Mouse (Mus musculus) heart, embryonic 11.5 days (tissue): ENCODE results near the gene Stub1. TPM values are rescaled to one million over a fixed set of nuclear protein-coding genes. Genes with fewer than 3 reads are reported as not detected.
A peak's percentile ranks its signal among the peaks of the same experiment; 100 is the strongest.

Experiments used
- ATAC-seq: fragments of 200-750 bp; cut with Nextera tagmentation; replicated peaks from 2 replicates; pipeline ENCODE4 v1.8.0; 2017; ENCODE audit warnings: moderate library complexity; ENCODE audit not compliant: insufficient number of reproducible peaks, low FRiP score, low TSS enrichment
- H3K27ac ChIP-seq: fragments of 300-500 bp; sonication (generic); 2 replicates; pipeline ENCODE4 v1.5.1; 2014; ENCODE audit warnings: mild to moderate bottlenecking, low read depth, low read length
- H3K27me3 ChIP-seq: fragments of 300-500 bp; sonication (generic); 2 replicates; pipeline ENCODE4 v1.6.1; 2014; ENCODE audit warnings: mild to moderate bottlenecking, low read length, mixed read lengths; ENCODE audit not compliant: control insufficient read depth, insufficient read depth
- H3K36me3 ChIP-seq: fragments of 300-500 bp; sonication (generic); 2 replicates; pipeline ENCODE4 v1.6.1; 2014; ENCODE audit warnings: mild to moderate bottlenecking, low read length, moderate library complexity, mixed read lengths; ENCODE audit not compliant: control insufficient read depth, insufficient read depth
- H3K4me1 ChIP-seq: fragments of 300-500 bp; sonication (generic); 2 replicates; pipeline ENCODE4 v1.6.1; 2014; ENCODE audit warnings: low read length; ENCODE audit not compliant: control insufficient read depth, insufficient read depth
- H3K4me2 ChIP-seq: fragments of 300-500 bp; sonication (generic); 2 replicates; pipeline ENCODE4 v1.6.1; 2014; ENCODE audit warnings: mild to moderate bottlenecking, moderate library complexity
- H3K4me3 ChIP-seq: fragments of 300-500 bp; sonication (generic); 2 replicates; pipeline ENCODE4 v1.5.1; 2014; ENCODE audit warnings: low read depth, low read length
- H3K9ac ChIP-seq: fragments of 300-500 bp; sonication (generic); 2 replicates; pipeline ENCODE4 v1.6.1; 2014; ENCODE audit warnings: mild to moderate bottlenecking, low read depth, low read length, moderate library complexity
- H3K9me3 ChIP-seq: fragments of 300-500 bp; sonication (generic); replicated peaks from 2 replicates; pipeline ENCODE4 v1.6.1; 2016; ENCODE audit warnings: low read length; ENCODE audit not compliant: control insufficient read depth
- WGBS: fragments of 180-500 bp; shearing (Covaris S2); extraction: QIAGEN DNeasy Blood & Tissue Kit; methylation state at CpG from one replicate; pipeline ENCODE4 v1.1.7; 2014; ENCODE audit not compliant: insufficient replicate concordance; 5-methylcytosine and 5-hydroxymethylcytosine counted together
- microRNA-seq: library from miRNA; unstranded; fragments of <30 nt; microRNA quantifications from one replicate; pipeline ENCODE4, GENCODE M21; 2016; ENCODE audit warnings: borderline number of aligned reads
- polyA plus RNA-seq: library from polyadenylated mRNA; unstranded; fragments of >200 nt; fragmentation: Nextera tagmentation; extraction: Ambion mirVana; gene quantifications from 2 replicates; pipeline ENCODE4 v1.2.1, GENCODE M21; 2014

The Stub1 gene
- polyA plus RNA-seq, 1 experiment from 2014 or later = 292 TPM

GRCm38 (mm10) chr17:25786781-25787504 is 46.3 kb downstream of the Stub1 start:
- Histone ChIP-seq H3K4me2 (no peak overlapping the region), H3K9ac (no peak overlapping the region), H3K9me3 (no peaks in the 10 kb centered on the region), H3K4me3 (no peak overlapping the region), H3K4me1 (peaks cover 22% of the 10 kb centered on the region), H3K36me3 (peaks cover 20% of the 10 kb centered on the region), H3K27me3 (no peaks in the 10 kb centered on the region), H3K27ac (no peak overlapping the region)
- ATAC-seq = no peak
- WGBS = 88% methylated on average over 9 of the region's 9 CpGs

DNA sequence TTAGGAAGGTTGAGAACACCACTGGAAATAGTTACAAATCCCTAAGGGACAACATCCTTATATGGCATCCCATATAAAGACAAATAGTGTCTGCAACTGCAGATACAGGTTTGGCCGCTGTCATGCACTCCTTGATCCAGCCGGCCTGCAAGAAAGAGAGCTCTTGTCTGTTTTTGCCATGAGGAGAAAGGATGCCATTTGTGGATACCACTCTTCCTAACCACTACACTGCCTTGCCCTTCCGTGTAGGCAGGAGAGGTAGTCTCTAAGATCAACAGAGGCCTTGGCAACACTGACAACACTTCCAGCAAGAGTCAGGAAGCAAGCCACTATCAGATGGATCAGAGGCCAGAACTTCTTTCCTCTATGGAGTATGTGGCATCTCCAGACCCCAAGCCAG is 46.9 kb downstream of the Stub1 start, which contains the start of gene Ccdc78:
Gene Ccdc78 (plus strand): TSS at position 301 of the 400 bp plus-strand sequence.
- Histone ChIP-seq H3K9me3 (no peaks in the 10 kb centered on the region), H3K9ac (peak within 1 kb of the TSS; percentile 80), H3K4me3 (peak within 1 kb of the TSS; percentile 69), H3K36me3 (peaks cover 27% of the 10 kb centered on the region), H3K4me1 (peaks cover 20% of the 10 kb centered on the region), H3K4me2 (peak within 1 kb of the TSS; percentile 78), H3K27me3 (no peaks in the 10 kb centered on the region), H3K27ac (peak within 1 kb of the TSS; percentile 81)
- ATAC-seq = no peak
- WGBS = 73% methylated on average over 3 of the region's 3 CpGs

GRCm38 (mm10) chr17:25785281-25785745 is 47.9 kb downstream of the Stub1 start, which contains the start of gene Haghl:
Gene Haghl (minus strand): TSS chr17:25785673.
- peaks cover 27% of the 10 kb centered on the region for H3K36me3 ChIP-seq
- H3K27me3 ChIP-seq = no peaks in the 10 kb centered on the region
- H3K4me2 ChIP-seq = peak within 1 kb of the TSS; percentile 78
- H3K4me1 ChIP-seq = peaks cover 12% of the 10 kb centered on the region
- 0% methylated on average over 23 of the region's 23 CpGs for WGBS
- H3K9me3 ChIP-seq = no peaks in the 10 kb centered on the region
- H3K4me3 ChIP-seq = peak within 1 kb of the TSS; percentile 69
- peak; percentile 76 for ATAC-seq
- peak within 1 kb of the TSS; percentile 80 for H3K9ac ChIP-seq
- peak within 1 kb of the TSS; percentile 81 for H3K27ac ChIP-seq

DNA sequence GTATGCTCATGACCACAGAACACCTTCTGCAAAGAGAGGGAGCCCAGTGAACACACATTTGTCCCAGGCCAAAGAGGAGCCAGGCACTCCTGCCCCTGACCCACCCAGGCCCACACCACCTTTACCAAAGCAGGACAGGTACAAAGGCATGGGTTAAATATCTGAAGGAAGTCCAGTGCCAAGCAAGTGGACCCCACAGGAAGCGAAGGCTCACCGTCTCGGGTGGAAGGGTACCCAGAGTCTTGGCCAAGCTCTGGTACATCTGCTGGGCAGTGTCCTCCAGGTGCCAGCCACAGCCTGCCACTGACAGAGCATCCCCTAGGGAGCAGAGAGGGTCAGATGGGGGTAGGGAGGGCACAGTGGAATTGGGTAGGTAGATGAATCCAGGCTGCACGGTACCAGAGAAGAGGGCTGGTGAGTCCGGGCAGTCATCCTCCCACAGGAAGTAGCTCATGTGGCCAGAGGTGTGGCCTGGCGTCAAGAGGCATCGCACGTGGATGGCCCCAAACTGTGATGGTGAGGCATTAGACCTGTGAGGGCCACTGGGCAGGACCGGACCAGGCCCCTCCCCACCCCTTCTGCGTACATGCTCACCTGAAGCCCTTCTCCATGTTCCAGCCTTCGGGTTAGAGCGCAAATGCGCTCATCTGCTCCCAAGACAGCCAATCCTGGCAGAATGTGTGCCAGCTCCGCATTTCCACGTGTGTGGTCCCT is 49.2 kb downstream of the Stub1 start:
- Histone ChIP-seq H3K27me3 (no peaks in the 10 kb centered on the region), H3K9me3 (no peaks in the 10 kb centered on the region), H3K4me1 (peaks cover 12% of the 10 kb centered on the region), H3K36me3 (peaks cover 20% of the 10 kb centered on the region), H3K9ac (peak overlapping the region; percentile 80), H3K27ac (no peak overlapping the region), H3K4me2 (peak overlapping the region; percentile 78), H3K4me3 (peak overlapping the region; percentile 69; the same call in 1 of the 2 replicates)
- 80% methylated on average over 14 of the region's 15 CpGs for WGBS
- ATAC-seq = no peak

DNA sequence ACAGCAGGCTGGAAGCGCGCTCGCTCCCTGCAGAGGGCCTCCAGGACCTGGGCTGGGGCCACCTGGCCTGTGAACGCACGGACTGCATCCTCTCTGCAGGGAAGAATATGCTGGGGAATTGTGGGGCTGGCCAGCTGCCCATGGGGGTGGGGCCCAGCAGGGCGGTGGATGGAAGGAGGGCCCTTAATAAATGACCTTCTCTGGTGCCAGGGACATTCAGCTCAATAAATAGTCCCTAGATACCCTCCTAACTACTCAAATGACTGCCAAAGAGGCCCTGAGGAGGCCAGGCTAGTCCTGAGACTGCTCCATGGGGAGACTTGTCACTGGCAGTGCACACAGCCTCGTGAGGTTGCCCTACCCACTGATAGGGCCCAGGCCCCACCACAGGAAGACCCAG is 50.1 kb downstream of the Stub1 start:
- no peak for ATAC-seq
- Histone ChIP-seq H3K4me3 (no peak overlapping the region), H3K9ac (no peak overlapping the region), H3K27ac (no peak overlapping the region), H3K27me3 (no peaks in the 10 kb centered on the region), H3K4me1 (peaks cover 12% of the 10 kb centered on the region), H3K36me3 (peaks cover 20% of the 10 kb centered on the region), H3K9me3 (no peaks in the 10 kb centered on the region), H3K4me2 (no peak overlapping the region)
- 77% methylated on average over 7 of the region's 7 CpGs for WGBS

DNA sequence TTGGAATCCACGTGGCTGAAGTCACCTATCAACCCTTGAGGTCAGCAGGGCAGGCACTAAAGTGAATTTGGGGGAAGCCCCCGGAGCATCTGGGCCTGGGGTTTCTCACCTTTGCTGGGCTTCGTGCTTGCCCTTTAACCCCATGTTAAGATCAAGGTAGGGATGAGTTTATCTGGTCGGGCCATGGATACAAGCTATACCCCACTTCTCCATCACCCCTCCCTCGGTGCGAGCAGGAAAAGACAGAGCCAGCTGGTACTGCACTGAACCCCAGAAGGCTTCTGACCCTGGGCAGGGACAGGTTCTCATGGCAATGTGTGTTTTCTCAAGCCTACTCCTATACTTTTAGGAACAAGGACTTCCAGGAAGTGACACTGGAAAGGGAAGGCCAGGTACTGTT is 51.9 kb downstream of the Stub1 start:
- H3K4me1 ChIP-seq = peaks cover 12% of the 10 kb centered on the region

More for the DNA sequence above, 51.9 kb downstream of the Stub1 start:
- 76% methylated on average over 6 of the region's 6 CpGs for WGBS
- no peaks in the 10 kb centered on the region for H3K27me3 ChIP-seq
- H3K4me3 ChIP-seq = no peak overlapping the region
- no peak for ATAC-seq
- H3K4me2 ChIP-seq = no peak overlapping the region
- no peak overlapping the region for H3K9ac ChIP-seq
- no peak overlapping the region for H3K27ac ChIP-seq
- H3K36me3 ChIP-seq = peaks cover 18% of the 10 kb centered on the region
- no peaks in the 10 kb centered on the region for H3K9me3 ChIP-seq

Small RNA genes lying within 50 kb of the gene (microRNA-seq; reads per million reads assigned to microRNA genes)
- gene Mir3082 = 0.20 reads per million
- 0.95 reads per million, percentile 12 among the genes with 10 or more reads in this experiment for gene Mir6966

Other genes starting within 250 kb of the Stub1 start
- gene Gng13, start 116.2 kb downstream of the Stub1 start, polyA plus RNA-seq = 2.1 and 2.7 TPM in 2 replicates
- gene Chtf18, start 106.0 kb downstream of the Stub1 start, polyA plus RNA-seq = 12.6 and 12.8 TPM in 2 replicates
- 11.7 and 12.9 TPM in 2 replicates for gene Rpusd1, start 105.7 kb downstream of the Stub1 start, polyA plus RNA-seq
- gene Mslnl, start 97.4 kb downstream of the Stub1 start, polyA plus RNA-seq = not detected in 2 replicates
- gene Msln, start 79.0 kb downstream of the Stub1 start, polyA plus RNA-seq = 3.1 and 3.4 TPM in 2 replicates
- 27.9 and 31.8 TPM in 2 replicates for gene Narfl, start 59.6 kb downstream of the Stub1 start, polyA plus RNA-seq
- 47.2 and 52.3 TPM in 2 replicates for gene Haghl, start 47.7 kb downstream of the Stub1 start, polyA plus RNA-seq
- 0.13 TPM in 1 of 2 replicates, not detected in the other for gene Ccdc78, start 46.8 kb downstream of the Stub1 start, polyA plus RNA-seq
- gene Fam173a, start 40.5 kb downstream of the Stub1 start, polyA plus RNA-seq = 71.8 and 74.0 TPM in 2 replicates
- 0.29 TPM in 1 of 2 replicates, not detected in the other for gene AC134908.4, start 37.7 kb downstream of the Stub1 start, polyA plus RNA-seq
- gene Metrn, start 36.3 kb downstream of the Stub1 start, polyA plus RNA-seq = 6.2 and 8.3 TPM in 2 replicates
- gene Fbxl16, start 24.3 kb downstream of the Stub1 start, polyA plus RNA-seq = 1.1 and 1.4 TPM in 2 replicates
- gene Wdr24, start 9.8 kb downstream of the Stub1 start, polyA plus RNA-seq = 14.4 and 17.7 TPM in 2 replicates
- gene Jmjd8, start 4.5 kb downstream of the Stub1 start, polyA plus RNA-seq = 30.9 and 42.6 TPM in 2 replicates
- 1.9 and 2.5 TPM in 2 replicates for gene Rhbdl1, start 3.9 kb upstream of the Stub1 start, polyA plus RNA-seq
- gene Gm20683, start 8.4 kb upstream of the Stub1 start, polyA plus RNA-seq = 0.70 and 1.1 TPM in 2 replicates
- 9.6 and 11.9 TPM in 2 replicates for gene Rhot2, start 11.4 kb upstream of the Stub1 start, polyA plus RNA-seq
- 12.3 and 14.0 TPM in 2 replicates for gene Wdr90, start 28.1 kb upstream of the Stub1 start, polyA plus RNA-seq
- 160 and 168 TPM in 2 replicates for gene Mcrip2, start 35.4 kb upstream of the Stub1 start, polyA plus RNA-seq
- 42.7 and 46.0 TPM in 2 replicates for gene Mettl26, start 41.7 kb upstream of the Stub1 start, polyA plus RNA-seq
- gene Wfikkn1, start 47.5 kb upstream of the Stub1 start, polyA plus RNA-seq = 0.17 and 0.47 TPM in 2 replicates
- 11.0 and 11.7 TPM in 2 replicates for gene Rab40c, start 86.3 kb upstream of the Stub1 start, polyA plus RNA-seq
- 71.2 and 77.1 TPM in 2 replicates for gene Pigq, start 111.5 kb upstream of the Stub1 start, polyA plus RNA-seq
- 0.34 and 0.42 TPM in 2 replicates for gene Nhlrc4, start 111.6 kb upstream of the Stub1 start, polyA plus RNA-seq
- gene A930017K11Rik, start 119.2 kb upstream of the Stub1 start, polyA plus RNA-seq = 0.14 and 0.25 TPM in 2 replicates
- 12.7 and 15.2 TPM in 2 replicates for gene Capn15, start 152.4 kb upstream of the Stub1 start, polyA plus RNA-seq
- 11.9 and 12.8 TPM in 2 replicates for gene Rab11fip3, start 236.2 kb upstream of the Stub1 start, polyA plus RNA-seq